Mouse (Mus musculus) embryo, embryonic 10 days (tissue): ENCODE data around the gene Alkbh1.
"Not testable (repeated sequence)": the region's sequence is repeated elsewhere in the genome, so short reads cannot be mapped to it uniquely, and the experiment has no call there.

Experiments used
- DNase-seq: peaks from one replicate; pipeline ENCODE4 v3.0.0-alpha.2; 2015; ENCODE audit warnings: low spot score

Gene Alkbh1

DNA sequence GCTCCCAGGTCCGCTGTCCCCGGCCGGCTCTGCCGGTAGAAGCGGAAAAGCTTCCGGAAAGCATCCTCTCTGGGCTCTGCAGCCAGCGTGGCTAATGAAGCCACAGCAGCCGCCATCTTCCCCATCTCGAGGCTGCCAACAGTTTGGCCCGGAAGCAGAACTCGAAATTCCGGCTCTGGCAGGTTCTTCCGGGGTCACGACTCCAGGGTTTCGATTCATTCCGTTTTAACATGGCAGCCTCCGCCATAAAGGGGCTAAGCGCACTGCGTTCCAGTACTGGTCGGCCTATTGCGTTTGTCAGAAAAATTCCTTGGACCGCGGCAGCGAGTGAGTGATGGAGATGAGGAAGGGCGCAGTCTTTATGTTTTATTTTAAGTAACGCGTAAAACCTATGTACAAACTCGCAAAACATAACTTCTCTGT is at the start of gene Alkbh1, which contains the start of gene Slirp:
Gene Alkbh1 (minus strand): TSS at position 318 of the 423 bp plus-strand sequence.
Gene Slirp (plus strand): TSS at position 197 of the 423 bp plus-strand sequence.
- DNase-seq: peak; percentile 94

DNA sequence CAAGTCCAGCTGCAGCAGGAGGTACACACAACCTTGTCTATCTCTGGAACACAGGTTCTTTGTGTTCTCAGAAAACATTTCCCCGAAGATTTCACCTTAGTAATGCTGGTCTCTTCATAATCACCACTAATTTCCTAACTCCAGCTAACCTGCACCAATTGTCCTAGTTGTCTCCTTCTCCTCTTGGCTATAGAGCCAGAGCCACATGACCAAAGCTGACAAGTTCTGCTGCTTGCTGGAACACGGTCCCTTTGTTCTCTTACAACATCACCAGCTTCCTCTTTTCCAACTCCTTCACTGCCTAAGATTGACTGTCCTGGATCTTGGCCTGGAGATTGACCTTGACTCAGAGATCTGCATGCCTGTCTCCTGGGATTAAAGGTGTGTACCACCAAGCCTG is 44.9 kb upstream of the Alkbh1 start:
- not testable (repeated sequence) for DNase-seq

- DNase-seq: not testable (repeated sequence)
Measured at GRCm38 (mm10) chr12:87482482-87482881, 38.7 kb upstream of the Alkbh1 start.

DNA sequence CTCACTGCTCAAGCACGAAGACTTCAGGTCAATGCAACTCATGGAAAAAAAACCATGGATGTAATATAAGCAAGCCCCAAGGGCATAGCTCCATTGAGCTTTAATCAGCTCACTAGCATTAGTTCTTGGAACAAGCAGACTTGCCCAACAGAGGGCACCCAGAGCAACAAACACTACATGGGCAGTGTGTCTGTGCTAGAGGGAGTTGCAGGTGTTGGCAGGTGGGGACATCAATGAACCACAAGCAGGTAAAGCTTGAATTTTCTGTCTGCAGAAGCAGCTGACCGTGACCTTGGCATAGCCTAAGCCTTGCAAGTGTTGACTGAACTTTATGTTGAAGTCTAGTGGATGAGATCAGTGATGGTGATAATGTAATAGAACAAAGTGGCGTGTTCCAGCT is 30.9 kb upstream of the Alkbh1 start:
- DNase-seq: no peak

DNA sequence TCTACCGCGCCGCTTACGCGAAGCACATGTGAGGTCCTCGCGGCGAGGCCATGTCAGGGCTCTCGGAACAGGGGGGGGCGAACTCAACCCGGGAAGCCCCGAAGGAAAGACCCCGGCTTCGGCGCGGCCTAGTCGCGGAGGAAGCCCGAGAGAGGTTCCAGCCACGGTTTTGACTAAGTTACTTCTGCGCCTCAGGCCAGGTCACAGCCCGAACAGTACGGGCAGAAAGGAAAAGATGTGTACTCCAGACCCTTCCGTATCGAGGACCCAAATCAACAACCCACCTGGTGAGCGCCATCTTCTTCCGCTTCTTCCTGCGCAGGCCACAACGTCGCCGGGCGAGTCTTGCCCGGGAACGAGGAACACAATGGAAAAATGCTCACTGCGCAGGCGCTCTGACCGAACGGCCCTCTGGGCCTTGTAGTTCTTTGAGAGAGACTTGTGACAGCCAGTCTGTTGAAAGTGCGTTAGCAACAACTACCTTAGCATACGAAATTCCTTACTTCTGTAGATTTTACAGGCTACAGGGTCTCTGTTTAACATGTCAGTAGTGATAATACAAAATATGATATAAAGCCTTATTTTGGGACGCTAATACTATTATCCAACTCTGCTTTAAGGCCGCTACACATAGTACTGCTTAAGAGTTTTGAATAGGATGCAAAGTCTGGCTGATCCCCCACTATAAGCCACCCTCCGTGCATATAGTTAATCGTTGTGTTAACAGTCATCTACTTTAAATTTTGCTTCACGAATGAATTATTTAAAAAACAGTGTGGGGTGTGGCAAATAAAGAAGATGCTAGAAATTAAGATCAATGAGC is 28.4 kb upstream of the Alkbh1 start, which contains the start of gene Snw1:
Gene Snw1 (minus strand): TSS at position 311 of the 823 bp plus-strand sequence.
- DNase-seq: peak; percentile 96

GRCm38 (mm10) chr12:87471421-87471963 is 27.7 kb upstream of the Alkbh1 start:
- DNase-seq: no peak

DNA sequence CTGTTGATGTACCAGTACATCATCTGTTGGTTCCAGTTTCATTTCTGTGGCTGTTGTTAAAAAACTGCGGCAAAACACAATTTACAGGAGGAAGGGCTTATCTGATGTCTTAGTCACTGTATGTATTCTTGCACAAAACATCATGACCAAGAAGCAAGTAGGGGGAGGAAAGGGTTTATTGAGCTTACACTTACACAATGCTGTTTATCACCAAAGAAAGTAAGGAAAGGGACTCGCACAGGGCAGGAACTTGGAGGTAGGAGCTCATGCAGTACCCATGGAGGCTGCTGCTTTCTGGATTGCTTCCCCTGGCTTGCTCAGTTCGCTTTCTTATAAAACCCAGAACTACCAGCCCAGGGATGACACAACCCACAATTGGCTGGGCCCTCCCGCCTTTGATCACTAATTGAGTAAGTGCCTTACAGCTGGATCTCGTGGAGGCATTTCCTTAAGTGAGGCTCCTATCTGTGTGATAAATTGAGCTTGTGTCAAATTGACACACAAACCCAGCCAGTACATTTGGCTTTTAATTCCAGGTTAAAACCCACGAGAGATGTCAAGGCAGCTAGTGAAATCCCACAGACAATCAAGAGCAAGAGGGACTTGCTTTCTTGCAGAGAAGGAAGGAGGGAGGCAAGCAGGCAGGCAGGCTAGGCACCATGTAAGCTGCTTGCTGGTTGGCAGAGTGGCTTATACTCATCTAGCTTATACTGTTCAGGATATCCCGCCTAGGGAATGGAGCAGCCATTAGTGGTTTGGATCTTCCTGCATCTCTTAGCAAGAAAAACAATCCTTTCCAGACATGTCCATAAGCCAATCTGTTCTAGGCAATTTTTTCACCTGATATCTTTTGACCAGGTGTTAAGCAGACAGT is 26.7 kb upstream of the Alkbh1 start:
- DNase-seq: peak; percentile 21

GRCm38 (mm10) chr12:87464678-87465297 is 21.0 kb upstream of the Alkbh1 start:
- no peak for DNase-seq

- DNase-seq: no peak
Measured at GRCm38 (mm10) chr12:87449456-87449855, 5.6 kb upstream of the Alkbh1 start.

GRCm38 (mm10) chr12:87444211-87444610 is 394 bp upstream of the Alkbh1 start:
- no peak for DNase-seq

- peak; percentile 73 for DNase-seq
Measured at GRCm38 (mm10) chr12:87443115-87443699, 610 bp downstream of the Alkbh1 start.

DNA sequence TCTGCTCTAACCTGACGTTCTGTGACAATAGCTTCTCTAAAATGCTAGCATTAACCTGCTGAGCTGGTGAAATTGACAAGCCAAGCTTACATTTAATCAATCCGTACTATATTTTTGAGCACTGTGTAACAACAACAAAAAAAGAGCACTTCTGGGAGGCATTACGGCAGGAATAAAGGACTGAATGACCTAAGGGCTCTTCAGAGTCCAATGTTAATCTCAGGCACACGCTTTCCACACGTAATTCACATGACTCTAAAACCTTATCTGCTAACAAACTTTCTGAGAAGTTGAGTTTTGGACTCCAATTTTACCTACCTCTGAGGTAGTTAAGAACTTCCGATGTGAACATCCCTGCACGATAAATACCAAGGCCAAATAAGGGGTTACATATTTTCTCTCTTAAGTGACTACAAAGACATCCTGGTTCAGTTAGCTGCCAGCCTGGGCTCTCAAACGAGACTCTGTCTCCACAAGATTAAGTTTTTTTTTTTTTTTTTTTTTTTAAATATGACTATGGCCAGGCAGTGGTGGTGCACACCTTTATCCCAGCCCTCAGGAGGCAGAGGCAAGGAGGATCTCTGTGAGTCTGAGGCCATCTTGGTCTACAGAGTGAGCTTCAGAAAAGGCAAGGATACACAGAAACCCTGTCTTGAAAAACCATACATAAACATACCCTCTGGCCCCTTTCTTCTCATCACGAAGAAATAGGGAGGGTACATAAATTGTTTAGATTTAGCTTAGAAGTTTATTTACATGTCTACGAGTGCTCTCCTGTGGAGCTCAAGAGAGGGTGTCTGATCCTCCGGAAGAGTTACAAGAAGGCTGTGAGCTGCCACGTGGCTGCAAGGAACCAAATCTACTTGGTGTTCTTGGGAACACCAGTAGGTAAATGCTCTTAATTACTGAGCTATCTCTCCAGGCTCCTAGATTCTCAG is 1.4 kb downstream of the Alkbh1 start:
- peak; percentile 49 for DNase-seq

DNA sequence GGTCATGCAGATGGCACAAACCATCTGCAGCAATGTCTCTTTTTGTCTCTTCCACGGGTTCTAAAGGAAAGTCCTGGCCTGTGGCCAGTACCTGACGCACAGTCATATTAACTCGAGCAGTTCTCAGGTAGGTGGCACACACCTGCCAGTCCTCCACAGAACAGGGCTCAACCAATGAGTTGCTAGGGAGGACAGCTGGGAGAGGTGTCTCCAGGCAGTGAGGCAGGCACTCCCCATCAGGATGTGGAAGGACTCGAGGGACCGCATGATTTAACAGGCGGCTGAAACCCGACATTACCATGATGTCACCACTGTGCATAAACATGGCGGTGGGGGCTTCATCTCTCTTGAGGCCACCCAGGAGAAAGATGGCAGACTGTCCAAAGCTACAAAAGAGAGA is 14.9 kb downstream of the Alkbh1 start:
- no peak for DNase-seq

DNA sequence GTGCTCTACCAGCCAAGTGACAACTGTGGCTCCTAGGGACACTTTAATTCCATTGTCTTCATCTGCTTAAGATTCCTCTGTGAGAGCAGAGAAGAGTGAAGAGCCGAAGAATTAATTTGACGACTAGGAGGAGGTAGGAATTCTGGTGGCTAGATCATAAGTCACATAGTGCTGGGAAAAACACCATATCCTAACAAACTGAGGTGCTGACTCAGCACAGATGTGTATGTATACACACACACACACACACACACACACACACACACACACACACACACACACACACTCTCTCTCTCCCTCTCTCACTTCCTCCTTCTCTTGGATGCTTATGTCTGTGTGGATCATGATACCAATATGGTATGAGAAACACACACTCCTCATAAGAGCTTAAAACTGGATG is 15.5 kb downstream of the Alkbh1 start:
- DNase-seq: no peak

DNA sequence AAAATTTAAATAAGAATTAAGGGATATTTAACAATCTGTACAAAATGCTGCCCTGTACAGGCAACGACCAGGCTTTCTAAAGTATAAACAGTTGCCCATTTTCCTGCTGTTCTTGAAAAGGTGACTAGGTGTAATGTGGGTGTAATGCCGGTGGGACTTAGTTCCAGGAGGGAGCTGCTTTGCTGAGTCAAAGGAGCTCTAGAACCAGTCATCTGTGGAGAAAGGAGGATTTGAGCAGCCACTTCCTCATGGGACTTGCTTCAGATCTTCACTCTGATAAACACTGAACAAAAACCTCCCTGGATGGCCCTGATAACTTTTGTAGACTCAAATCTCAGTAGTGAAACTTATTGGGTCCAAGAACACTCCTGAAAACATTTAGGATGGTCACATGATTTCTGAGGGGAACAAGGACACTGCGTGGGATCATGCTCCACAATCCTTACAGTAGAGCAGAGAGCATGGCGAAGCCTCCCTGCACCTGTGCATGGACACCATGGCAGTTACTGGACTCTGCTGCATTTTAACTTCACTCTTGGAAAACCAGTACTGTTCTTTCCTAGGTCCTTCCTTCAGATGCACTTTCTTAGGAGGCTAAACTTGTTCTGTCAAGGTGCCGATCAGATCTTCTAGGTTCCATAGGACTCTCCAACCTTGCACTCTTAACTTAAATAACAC is 17.3 kb downstream of the Alkbh1 start:
- DNase-seq: no peak

DNA sequence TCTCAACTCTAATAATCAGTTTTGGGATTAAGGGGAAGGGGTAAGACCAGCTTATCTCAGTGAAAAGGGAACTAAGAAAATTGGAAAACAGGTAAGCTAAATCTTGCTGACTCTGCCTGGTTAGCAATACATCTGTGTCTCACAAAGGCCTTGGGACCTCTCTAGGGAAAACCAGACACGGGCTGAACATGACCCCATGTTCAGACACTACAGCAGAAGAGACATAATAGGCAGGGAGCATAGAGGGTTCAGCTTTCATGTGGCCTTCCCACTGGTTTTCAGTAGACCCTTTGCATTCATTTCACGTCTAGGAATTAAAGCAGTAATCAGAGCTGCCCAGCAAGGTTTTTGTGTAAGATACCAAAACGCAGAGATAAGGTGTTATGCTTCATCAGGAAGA is 19.3 kb downstream of the Alkbh1 start:
- DNase-seq: no peak

DNA sequence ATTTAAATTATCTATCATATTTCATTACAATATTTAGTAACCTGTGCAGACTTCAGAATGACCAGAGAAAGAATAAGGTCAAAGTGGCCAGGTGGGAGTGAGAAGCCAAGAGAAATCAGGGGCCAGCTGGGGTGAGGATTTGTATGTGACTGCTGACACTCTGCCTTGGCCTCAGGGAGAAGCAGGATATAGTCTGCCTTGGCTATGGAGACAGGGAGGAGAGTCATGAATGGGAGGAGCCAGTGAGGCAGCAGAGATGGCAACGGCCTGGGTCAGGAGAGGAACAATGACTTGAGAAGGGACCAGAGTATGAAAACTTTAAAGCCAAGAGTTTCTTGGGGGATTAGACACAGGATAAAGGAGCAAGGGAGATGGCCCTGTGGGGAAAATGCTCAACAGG is 20.1 kb downstream of the Alkbh1 start:
- no peak for DNase-seq

DNA sequence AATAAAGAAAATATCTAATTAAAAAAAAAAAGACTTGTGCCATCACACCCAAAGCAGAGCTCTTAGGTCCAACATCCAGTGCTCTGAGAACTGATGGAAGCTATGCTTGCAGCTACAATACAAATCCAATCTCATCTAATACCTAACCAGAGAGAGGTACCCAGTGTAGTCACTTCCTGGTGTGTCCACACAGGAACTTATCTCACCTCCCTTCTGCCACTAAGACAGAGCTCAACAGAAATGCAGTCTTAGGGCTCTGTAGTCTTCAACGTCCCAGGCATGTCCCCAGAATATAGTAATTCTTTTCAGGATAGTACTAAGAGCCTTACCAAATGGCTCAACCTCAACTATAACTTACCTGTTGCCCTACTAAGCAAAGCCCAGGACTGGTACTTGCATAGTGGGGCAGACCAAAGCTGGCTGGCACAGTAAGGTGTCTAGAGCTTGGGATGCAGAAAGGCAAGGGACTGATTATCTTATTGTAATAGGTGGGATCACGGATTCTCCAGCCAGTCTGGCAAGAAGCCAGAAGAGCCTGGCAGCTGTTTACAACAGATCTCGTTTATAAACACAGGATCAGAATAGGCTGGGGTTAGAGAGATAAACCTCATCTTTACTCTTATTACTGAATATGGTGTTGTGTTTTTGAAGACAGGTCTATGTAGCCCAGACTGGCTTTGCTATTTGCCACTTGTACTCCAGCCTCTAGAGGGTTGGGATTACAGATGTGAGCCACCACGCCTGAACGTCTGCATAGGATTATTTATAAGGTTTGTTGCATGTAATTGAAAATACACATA is 21.9 kb downstream of the Alkbh1 start:
- DNase-seq: no peak

DNA sequence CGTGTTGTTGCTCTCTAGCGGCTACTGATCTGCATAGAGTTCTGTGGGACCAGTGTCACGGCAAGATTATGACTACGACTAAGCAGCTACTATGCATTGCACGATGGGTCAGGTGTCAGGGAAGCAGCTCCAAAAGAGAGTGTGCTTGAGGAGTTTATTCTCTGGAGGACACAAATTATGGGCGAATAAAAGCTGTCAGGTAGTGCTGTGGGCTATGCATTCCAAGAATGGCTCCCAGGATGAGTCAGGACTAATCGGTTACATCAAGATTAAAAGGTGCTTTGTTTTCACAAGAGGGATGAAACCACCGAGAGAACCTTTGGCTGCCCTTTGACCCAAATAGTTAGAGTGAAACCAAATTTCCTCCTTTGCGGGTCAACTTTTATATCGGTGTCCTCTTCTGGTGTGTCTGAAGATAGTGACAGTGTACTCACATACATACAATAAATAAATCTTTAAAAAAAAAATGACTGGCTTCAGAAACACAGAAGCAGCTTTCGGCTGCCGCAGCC is 23.8 kb downstream of the Alkbh1 start:
- DNase-seq: no peak
